Mouse (Mus musculus) layer of hippocampus, adult 9-11 months (tissue): Measurements from ENCODE around the gene Bcat1.

Experiments
- DNase-seq: peaks from one replicate; pipeline ENCODE4 v3.0.0; 2022

Bcat1 gene

GRCm38 (mm10) chr6:145002094-145002936 lies 73.7 kb downstream of the Bcat1 start:
- no peak for DNase-seq

- no peak for DNase-seq
Observed at GRCm38 (mm10) chr6:145001493-145001892, 74.5 kb downstream of the Bcat1 start.

GRCm38 (mm10) chr6:144997229-144997628 lies 78.8 kb downstream of the Bcat1 start:
- DNase-seq = no peak

DNA sequence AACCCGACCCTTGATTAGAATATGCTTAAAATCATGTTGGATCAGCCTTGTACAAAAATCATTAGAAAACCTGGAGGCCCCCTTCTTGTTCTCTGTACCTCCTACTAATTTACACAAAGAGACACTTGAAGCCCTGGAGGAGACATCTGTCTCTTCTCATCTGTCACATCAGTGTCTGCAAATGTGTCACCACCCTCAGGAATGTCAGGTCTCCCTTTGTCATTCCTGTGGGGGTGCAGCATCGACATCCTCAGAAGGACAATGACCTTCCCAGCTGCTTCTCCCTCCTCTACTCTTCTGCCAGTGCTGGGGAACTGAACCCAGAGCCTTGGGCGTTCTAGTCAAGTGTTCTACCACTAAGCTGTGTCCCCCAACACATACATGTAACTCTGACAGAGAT lies 83.9 kb downstream of the Bcat1 start:
- no peak for DNase-seq

DNA sequence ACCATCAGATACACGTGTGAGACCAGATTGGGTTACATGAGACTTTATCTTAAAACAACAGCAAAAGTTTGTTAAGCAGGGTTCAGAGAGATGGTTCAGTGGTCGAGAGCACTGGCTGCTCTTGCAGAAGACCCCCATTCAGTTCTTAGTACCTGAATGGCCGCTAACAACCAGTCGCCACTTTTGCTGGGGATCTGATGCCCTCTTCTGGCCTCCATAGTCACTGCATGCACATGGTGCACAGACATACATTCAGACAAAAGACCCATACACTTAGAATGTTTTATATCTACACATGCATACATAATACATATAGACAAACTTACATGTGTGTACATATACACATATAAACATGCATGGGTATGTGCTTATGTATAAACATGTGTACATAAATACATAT lies 86.8 kb downstream of the Bcat1 start:
- DNase-seq = no peak

DNA sequence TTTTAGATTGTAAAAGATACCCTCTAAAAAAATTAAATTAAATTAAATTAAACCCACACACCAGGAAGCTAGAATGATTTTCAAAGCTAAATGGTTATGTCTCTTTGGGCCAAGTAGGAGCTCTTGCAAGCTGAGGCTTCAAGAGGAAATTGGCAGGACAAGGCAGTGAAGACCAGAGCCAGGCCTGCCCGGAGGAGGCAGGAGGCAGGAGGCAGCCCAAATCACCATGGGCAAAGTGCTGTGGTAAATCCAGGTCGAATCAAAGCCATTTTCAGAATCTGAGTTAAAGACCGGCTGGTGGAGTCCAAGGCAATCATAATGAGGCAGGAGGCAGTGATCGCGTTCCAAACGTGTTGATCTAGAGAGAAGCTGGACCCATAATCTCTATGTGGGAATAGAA lies 88.3 kb downstream of the Bcat1 start:
- DNase-seq = no peak

GRCm38 (mm10) chr6:144987216-144987615 lies 88.8 kb downstream of the Bcat1 start:
- DNase-seq = no peak

DNA sequence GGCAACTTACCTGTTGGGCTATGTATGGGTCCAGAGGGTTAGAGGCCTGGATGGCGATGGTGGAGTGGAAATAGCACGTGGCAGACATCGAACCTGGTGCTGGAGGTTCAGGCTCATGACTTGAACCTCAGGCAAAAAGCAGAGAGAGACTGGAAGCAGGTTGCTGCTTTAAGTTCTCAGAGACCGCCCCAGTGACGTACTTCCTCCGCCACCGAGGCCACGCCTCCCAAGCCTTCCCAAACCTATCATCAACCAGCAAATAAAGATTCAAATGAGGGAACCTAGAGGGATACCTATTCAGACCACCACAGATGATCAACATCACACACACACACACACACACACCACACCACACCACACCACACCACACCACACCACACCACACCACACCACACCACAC lies 91.8 kb downstream of the Bcat1 start:
- DNase-seq = no peak

DNA sequence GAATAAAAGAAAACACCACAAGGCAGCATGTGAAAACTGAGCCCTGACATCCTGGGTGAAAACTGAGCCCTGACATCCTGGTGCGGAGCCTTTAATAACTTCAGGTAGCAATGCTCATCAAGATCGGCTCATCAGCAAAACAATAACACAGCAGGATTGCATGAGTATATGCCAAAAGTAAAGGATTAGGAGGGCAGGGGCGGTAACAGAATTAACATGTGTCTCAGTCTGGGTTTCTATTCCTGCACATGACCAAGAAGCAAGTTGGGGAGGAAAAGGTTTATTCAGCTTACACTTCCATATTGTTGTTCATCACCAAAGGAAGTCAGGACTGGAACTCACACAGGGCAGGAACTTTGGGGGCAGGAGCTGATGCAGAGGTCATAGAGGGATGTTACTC lies 93.9 kb downstream of the Bcat1 start:
- no peak for DNase-seq

- DNase-seq = no peak
Observed at GRCm38 (mm10) chr6:144972351-144972750, 103.6 kb downstream of the Bcat1 start.

GRCm38 (mm10) chr6:144970900-144971299 lies 105.1 kb downstream of the Bcat1 start:
- no peak for DNase-seq

DNA sequence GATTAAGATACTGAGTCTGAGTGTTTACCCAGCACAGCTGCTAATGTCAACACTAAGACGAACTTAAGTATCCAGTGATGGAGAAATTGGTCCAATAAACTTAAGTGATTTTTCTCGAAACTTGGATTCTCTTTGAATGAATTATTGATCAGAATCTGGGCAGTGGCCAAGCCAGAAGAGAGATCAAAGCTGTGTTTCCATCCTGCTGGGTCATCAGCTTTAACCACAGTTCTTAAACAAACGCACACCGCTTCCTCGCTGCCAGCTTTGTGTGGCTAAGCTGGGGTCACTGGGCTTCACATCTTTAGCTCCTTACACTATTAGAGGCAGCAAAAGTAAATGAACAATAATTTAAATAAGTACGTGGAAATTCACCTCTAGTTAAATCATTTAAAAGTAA lies 108.4 kb downstream of the Bcat1 start:
- DNase-seq = no peak

- DNase-seq = no peak
Observed at GRCm38 (mm10) chr6:144964205-144964604, 111.8 kb downstream of the Bcat1 start.

- DNase-seq = no peak
Observed at GRCm38 (mm10) chr6:144963156-144963555, 112.8 kb downstream of the Bcat1 start.

DNA sequence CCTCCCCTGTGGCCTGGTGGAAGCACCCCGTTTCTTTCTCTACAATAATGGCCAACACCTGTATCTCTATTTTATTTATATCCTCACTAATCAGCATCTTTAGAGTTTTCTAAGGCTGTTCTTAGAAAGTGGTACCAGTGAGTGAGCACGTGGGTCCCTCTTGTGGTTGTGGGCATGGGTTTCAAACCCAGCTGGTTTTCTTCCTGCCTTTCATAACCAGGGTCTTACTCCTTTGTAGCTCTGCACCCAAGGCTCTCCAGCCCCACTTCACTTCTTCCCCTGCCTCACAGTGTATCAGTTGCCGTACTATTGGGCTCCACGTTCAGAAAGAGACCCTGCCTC lies 114.0 kb downstream of the Bcat1 start:
- no peak for DNase-seq

- DNase-seq = no peak
Observed at GRCm38 (mm10) chr6:144961253-144962012, 114.6 kb downstream of the Bcat1 start.

- DNase-seq = no peak
Observed at GRCm38 (mm10) chr6:144955887-144956547, 120.0 kb downstream of the Bcat1 start.

DNA sequence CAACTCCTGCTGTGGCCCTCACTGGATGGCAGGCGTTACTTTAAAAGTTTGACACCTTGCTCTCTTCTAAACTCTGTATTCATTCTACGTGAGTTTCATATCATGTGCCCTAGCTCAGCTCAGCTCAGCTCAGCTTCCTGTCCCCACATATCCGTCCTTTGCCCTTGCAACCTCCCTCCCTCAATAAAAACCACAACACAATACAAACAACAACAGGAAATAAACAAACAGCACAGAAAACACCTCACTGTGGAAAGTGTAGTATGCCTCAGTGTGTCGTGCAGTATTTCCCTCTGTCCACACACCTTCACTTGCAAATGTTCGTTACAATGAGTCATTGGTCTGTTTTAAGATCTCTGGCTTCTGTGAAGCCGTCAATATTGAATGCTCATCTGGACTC lies 123.1 kb downstream of the Bcat1 start:
- DNase-seq = no peak

DNA sequence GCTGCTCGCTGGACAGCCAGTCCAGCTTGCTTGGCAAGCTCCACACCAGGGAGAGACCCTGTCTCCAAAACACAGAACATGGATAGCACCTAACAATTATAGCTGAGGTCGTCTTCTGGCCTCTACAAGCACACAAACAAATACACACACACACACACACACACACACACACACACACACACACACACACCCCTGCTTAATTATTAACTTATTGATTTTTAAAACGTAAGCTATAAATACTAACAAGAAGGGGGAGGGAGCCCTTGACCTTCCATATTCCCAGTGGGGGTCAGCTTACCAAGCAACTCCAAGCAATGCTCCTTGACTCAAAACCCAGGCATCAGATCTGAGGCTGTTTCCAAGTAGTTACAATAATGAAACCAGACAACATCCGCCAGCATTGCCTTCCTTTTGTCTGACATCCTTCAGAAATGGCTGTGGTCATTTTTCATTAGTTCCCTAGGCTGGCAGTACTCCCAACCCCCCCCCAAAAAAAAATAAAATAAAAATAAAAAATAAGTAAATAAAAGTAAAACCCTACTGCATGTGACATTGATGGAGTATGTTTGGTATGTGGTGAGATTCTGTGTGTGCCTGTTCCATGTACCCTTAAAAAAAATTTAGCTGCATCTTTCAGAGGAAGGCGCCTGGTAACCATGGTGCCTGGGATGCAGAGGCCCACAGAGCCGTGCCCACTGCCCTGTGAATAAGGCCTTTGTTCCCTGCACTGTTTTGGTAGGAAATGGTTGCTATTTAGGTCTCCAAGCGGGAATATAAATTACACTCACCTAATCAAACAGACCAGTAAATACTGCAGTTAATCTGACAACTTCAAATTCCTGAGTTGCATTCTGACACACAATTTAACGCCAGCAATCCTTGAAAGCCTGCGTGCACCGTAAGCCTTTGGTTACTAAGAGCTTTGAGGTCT lies 131.3 kb downstream of the Bcat1 start:
- no peak for DNase-seq
